Mouse (Mus musculus): ENCODE measurements around the gene Noct. TPM values are rescaled to one million over a fixed set of nuclear protein-coding genes. Genes with fewer than 3 reads are reported as not detected.

The Noct gene
- polyA plus RNA-seq, 1 experiment from 2014 or later = 12.0 TPM

DNA sequence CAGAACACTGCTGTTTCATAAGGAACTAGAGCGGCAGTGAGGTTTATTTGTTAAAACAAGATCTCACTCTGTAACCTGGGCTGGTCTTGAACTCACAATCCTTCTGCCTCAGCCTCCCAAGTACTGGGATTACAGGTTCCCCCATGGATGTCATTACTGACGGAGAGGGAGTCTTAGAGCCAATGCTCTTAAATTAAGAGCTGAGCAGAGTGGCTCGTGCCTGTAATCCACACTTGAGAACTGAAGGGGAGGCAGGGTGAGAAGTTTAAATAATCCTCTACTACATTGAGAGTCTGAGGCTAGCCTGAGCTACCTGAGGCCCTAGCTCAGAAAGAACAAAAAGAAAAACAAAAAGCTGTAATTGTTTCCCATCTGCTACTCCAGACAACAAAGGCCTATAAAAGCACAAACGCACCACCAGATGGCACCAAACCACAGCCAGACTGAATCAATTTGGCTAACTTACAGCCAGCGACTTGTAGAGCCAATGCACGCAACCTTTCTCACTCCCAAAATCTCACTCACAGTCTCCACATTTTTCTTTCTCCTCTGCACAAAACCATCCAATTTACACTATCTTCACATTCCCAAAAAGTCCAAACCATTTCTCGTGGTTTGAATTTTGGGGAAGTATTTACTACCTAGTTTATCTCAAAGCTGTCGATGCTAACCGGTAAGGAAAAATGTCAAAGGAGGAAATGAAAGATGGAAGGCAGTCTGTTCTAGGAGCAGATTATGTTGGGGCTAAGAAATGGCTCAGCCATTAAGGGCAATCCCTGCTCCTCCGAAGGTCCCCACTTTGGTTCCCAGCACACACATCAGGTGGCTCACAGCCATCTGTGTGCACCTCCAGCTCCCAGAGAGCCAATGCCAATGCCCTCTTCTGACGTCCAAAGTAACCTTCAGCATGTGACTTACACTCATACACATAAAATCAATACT, 64.9 kb downstream of the Noct start:
- Histone ChIP-seq H3K27ac (replicated peaks in 1 of 2; ENCODE audit: control insufficient read depth in 1 of 2, insufficient read depth in 1 of 2, low read depth in 2 of 2, low read length in 2 of 2) (no peak overlapping the region), H3K27me3 (ENCODE audit: control insufficient read depth, insufficient read depth, low read length) (no peaks in the 10 kb centered on the region), H3K4me3 (ENCODE audit: control insufficient read depth in 1 of 2, insufficient read depth in 1 of 2, low read depth in 1 of 2, low read length in 2 of 2) (no peak overlapping the region), H3K4me2 (ENCODE audit: low read length) (no peak overlapping the region), H3K9me3 (ENCODE audit: control insufficient read depth, low read length) (no peaks in the 10 kb centered on the region), H3K4me1 (ENCODE audit: control insufficient read depth in 2 of 2, insufficient read depth in 2 of 2, low read length in 2 of 2) (peaks cover 4 to 6% of the 10 kb centered on the region in 2 experiments; a peak in 3 of 4 replicates), H3K36me3 (ENCODE audit: control insufficient read depth, insufficient read depth, low read length) (peaks cover 15% of the 10 kb centered on the region), H3K9ac (ENCODE audit: low read length) (no peak overlapping the region)
- WGBS = 49% methylated on average over 11 of the region's 11 CpGs
- no peak for ATAC-seq (ENCODE audit: insufficient number of reproducible peaks, insufficient read depth, low FRiP score, low read depth)

DNA sequence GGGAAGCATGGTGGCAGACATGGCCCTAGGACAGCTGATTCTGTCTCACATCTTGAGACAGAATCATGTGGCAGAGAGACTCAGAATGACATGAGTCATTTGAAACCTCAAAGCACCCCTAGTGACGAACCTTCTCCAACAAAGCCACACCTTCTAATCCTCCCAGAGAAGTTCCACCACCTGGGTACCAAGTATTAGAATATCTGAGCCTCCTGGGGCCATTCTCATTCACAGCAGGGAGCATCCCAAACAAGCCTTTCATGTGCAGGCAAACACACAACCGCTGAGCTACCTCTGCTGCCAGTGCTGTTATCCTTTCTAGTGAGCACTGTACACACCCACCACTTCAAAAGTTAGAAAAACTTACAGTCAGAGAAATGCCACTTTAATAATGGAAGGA, 70.0 kb downstream of the Noct start:
- H3K36me3 ChIP-seq (ENCODE audit: control insufficient read depth, insufficient read depth, low read length) = peaks cover 9% of the 10 kb centered on the region; the same call in 1 of the 2 replicates
- H3K4me3 ChIP-seq (ENCODE audit: control insufficient read depth in 1 of 2, insufficient read depth in 1 of 2, low read depth in 1 of 2, low read length in 2 of 2) = no peak overlapping the region
- no peak overlapping the region for H3K9ac ChIP-seq (ENCODE audit: low read length)
- no peak for ATAC-seq (ENCODE audit: insufficient number of reproducible peaks, insufficient read depth, low FRiP score, low read depth)
- 58% methylated on average over 2 of the region's 2 CpGs for WGBS
- no peaks in the 10 kb centered on the region for H3K4me1 ChIP-seq (ENCODE audit: control insufficient read depth in 2 of 2, insufficient read depth in 2 of 2, low read length in 2 of 2)
- no peaks in the 10 kb centered on the region for H3K27me3 ChIP-seq (ENCODE audit: control insufficient read depth, insufficient read depth, low read length)
- no peak overlapping the region for H3K27ac ChIP-seq (replicated peaks in 1 of 2; ENCODE audit: control insufficient read depth in 1 of 2, insufficient read depth in 1 of 2, low read depth in 2 of 2, low read length in 2 of 2)
- H3K9me3 ChIP-seq (ENCODE audit: control insufficient read depth, low read length) = no peaks in the 10 kb centered on the region
- H3K4me2 ChIP-seq (ENCODE audit: low read length) = no peak overlapping the region

DNA sequence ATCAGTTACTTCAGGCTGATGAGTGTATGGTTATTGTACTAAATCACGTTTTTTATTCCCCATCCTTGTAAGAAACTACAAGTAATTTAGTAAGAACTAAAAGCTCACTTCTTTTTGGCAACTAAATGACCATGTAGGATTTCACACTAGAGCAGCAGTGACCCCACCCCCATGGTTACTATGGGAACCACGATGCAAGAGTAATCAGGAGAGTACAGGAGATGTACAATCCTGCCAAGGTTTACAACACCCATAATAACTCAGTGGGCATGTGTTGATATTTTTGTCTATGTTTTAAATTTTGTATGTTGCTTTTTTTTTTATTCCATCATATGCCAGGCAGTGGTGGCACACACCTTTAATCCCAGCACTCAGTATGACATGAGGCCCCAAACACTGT, 71.0 kb downstream of the Noct start:
- Histone ChIP-seq H3K4me2 (ENCODE audit: low read length) (no peak overlapping the region), H3K4me1 (ENCODE audit: control insufficient read depth in 2 of 2, insufficient read depth in 2 of 2, low read length in 2 of 2) (no peaks in the 10 kb centered on the region), H3K9me3 (ENCODE audit: control insufficient read depth, low read length) (no peaks in the 10 kb centered on the region), H3K36me3 (ENCODE audit: control insufficient read depth, insufficient read depth, low read length) (peaks cover 9% of the 10 kb centered on the region; the same call in 1 of the 2 replicates), H3K9ac (ENCODE audit: low read length) (no peak overlapping the region), H3K4me3 (ENCODE audit: control insufficient read depth in 1 of 2, insufficient read depth in 1 of 2, low read depth in 1 of 2, low read length in 2 of 2) (no peak overlapping the region), H3K27me3 (ENCODE audit: control insufficient read depth, insufficient read depth, low read length) (no peaks in the 10 kb centered on the region), H3K27ac (replicated peaks in 1 of 2; ENCODE audit: control insufficient read depth in 1 of 2, insufficient read depth in 1 of 2, low read depth in 2 of 2, low read length in 2 of 2) (no peak overlapping the region)
- no peak for ATAC-seq (ENCODE audit: insufficient number of reproducible peaks, insufficient read depth, low FRiP score, low read depth)
- WGBS = 74% methylated on average over 2 of the region's 2 CpGs

DNA sequence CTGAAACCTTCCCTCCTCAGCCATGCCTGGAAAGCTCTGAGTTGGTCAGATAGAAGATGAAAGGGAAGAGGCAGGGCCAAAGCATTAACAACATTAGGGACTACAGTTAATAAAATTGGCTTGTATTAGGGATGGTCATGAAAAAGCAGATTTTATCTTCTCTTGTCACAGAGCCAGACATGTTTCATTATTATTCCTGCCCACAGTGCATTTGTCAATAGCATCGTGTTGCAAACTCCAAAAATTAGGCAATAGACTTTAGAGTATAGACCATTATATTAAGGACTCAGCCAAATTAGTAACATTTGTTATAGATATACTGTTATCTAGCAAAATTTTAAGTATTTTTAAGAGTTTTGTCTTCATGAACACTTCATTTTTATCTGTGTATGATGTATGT, 72.5 kb downstream of the Noct start:
- Histone ChIP-seq H3K9me3 (ENCODE audit: control insufficient read depth, low read length) (no peaks in the 10 kb centered on the region), H3K4me2 (ENCODE audit: low read length) (no peak overlapping the region), H3K4me1 (ENCODE audit: control insufficient read depth in 2 of 2, insufficient read depth in 2 of 2, low read length in 2 of 2) (no peaks in the 10 kb centered on the region), H3K4me3 (ENCODE audit: control insufficient read depth in 1 of 2, insufficient read depth in 1 of 2, low read depth in 1 of 2, low read length in 2 of 2) (no peak overlapping the region), H3K9ac (ENCODE audit: low read length) (no peak overlapping the region), H3K36me3 (ENCODE audit: control insufficient read depth, insufficient read depth, low read length) (peaks cover 9% of the 10 kb centered on the region; the same call in 1 of the 2 replicates), H3K27me3 (ENCODE audit: control insufficient read depth, insufficient read depth, low read length) (no peaks in the 10 kb centered on the region), H3K27ac (replicated peaks in 1 of 2; ENCODE audit: control insufficient read depth in 1 of 2, insufficient read depth in 1 of 2, low read depth in 2 of 2, low read length in 2 of 2) (no peak overlapping the region)
- 60% methylated on average over 1 of the region's 1 CpGs for WGBS
- no peak for ATAC-seq (ENCODE audit: insufficient number of reproducible peaks, insufficient read depth, low FRiP score, low read depth)

Small RNA genes within 50 kb of the gene (microRNA-seq; reads per million reads assigned to microRNA genes)
- not detected for gene Gm24282

Other genes with a start within 250 kb of the Noct start
- gene Elf2, start 116.2 kb downstream of the Noct start, polyA plus RNA-seq (2014; fragmentation: Nextera tagmentation; extraction: Ambion mirVana) = 60.7 and 62.8 TPM in 2 replicates
- gene Mgarp, start 172.3 kb downstream of the Noct start, polyA plus RNA-seq (2014; fragmentation: Nextera tagmentation; extraction: Ambion mirVana) = 7.7 and 8.6 TPM in 2 replicates
- gene Ndufc1, start 184.5 kb downstream of the Noct start, polyA plus RNA-seq (2014; fragmentation: Nextera tagmentation; extraction: Ambion mirVana) = 1,752 and 1,832 TPM in 2 replicates
- gene Naa15, start 190.7 kb downstream of the Noct start, polyA plus RNA-seq (2014; fragmentation: Nextera tagmentation; extraction: Ambion mirVana) = 28.9 and 30.7 TPM in 2 replicates